Mouse (Mus musculus): Measurements from ENCODE around the gene Nicn1.
"Not testable (repeated sequence)": the region's sequence is repeated elsewhere in the genome, so short reads cannot be mapped to it uniquely, and the experiment has no call there.

Nicn1 gene

DNA sequence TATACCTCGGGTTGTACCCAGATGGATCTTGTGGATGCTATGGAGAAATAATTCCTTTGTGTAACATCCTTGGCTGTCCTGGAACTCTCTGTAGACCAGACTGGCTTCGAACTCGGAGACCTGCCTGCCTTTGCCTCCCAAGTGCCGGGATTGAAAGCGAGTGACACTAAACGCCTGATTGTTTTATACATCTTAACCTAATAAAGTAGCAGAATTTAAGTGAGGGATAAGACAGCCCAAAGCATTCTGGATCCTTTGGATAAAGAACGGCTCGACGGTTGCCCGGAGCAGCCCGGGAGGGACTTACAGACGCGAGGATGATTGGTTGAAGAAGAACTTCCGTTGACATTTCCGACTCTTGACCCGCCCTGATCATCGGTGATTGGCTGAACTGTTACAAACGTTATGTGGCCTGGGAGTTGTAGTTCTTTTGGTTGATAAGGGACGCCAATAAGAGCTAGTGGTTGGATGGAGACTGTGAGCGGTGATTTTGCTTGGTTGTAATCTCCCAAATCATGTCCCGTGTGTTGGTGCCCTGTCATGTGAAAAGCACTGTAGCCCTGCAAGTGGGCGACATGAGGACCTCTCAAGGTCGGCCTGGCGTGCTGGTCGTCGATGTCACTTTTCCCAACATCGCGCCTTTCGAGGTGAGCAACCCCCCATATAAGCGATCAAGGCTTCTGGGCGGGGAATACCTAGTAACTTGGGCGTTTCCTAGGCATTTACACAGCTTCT lies at the start of gene Nicn1:
Nicn1 (plus strand) TSS at position 414 of the 735 bp plus-strand sequence.
- DNase-seq (ENCODE audit: low spot score) = peak; percentile 73

DNA sequence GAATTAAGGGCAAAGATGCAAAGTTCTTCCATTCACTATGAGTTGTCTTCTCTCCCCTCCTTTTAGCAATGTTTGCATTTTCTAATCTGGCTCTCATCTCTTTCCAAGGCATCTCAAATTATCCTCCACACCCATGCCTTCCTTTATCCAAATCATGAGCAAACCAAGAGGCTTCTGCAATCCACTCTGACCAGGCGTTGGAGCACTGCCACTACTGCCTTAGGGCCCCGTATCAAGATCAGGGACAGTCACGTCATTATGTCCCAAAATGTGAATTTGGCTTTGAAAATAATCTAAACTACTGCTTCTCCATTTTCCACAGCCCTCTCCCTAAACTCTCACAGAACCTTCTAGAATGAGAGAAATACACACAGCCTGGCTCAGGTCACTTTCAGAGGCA lies 45.7 kb upstream of the Nicn1 start:
- no peak for DNase-seq (ENCODE audit: low spot score)

DNA sequence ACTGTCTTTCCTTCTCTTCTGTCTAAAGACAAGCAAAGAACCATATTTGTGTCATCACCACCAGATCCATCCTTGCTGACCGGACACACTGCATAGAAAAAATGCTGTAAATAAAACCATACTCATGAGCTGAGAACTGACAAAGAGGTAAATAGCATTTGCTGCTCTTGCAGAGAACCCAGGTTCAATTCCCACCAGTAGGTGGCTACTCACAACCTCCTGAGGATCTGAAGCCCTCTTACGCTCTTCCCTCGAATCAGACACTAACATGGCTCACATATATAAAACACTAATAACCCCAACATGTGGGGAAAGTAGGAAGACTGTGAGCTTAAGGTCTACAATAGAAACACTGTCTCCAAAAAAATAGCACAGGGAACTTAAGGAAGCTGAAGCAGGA lies 45.2 kb upstream of the Nicn1 start:
- no peak for DNase-seq (ENCODE audit: low spot score)

DNA sequence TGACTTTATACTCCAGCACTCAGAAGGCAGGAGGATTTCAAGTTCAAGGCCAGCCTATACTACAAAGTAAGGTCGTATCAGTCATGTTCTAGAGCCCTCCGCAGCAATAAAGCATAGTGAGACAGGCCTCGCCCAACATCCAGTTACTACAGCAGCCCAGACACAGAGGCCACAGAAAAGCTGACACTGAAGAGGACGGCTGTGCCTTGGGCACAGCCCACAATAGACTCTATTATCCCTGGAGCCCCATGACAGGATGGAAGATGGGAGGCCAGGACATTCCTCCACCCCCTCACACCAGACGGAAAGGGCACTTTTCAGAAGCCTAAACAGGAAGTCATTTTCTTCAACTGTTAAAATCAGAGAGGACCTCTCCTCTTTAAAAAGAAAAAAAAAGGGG lies 41.3 kb upstream of the Nicn1 start:
- no peak for DNase-seq (ENCODE audit: low spot score)

DNA sequence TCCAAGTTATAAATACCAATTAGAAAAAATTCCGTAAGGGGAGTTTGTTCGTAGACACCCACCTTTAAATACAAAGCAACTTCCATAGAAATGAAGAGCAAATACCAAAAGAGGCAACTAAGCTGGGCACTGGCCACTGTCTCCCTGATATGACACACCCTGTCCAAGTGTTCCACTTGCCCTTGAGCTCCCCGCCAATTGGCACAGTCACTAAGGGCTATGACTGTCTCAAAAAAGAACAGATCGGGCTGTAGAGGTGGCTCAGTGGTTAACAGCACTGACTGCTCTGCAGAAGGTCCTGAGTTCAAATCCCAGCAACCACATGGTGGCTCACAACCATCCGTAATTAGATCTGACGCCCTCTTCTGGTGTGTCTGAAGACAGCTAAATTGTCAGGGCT lies 38.4 kb upstream of the Nicn1 start:
- no peak for DNase-seq (ENCODE audit: low spot score)

DNA sequence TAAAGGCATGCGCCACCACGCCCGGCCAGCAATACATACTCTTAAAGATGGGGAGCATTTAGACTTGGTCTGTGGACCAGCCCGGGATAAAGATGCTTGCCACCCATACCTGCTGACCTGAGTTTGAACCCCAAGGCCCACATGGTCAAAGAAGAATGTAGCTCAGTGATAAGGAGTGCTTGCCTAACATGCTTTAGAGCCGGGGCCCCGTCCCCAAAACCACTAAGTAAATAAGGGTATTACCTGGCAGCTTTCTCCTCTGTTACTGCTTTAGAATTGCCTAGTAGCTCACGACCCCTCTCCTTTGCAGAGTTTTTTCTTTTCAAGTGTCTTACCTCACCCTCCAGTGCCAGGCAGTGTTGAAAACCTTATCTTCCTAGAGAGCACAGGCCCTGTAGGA lies 37.5 kb upstream of the Nicn1 start:
- DNase-seq (ENCODE audit: low spot score) = no peak

DNA sequence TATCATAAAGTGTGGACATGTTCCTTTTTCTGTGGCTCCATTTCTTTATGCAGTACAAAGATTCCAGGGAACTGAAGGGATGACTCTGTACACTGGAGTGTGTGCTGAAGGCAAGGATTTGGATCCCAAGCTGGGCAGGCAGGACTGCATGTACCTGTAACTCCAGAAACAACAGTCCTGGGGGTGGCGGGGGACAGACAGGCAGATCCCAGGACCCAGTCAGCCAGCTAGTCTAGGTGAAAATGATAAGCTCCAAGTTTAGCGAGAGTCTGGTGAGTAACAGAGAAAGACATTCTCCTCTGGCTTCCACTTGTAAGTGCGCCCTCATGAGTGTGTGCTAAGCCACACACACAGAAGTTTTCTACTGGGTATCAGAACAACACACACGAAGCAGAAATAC lies 29.7 kb upstream of the Nicn1 start:
- no peak for DNase-seq (ENCODE audit: low spot score)

DNA sequence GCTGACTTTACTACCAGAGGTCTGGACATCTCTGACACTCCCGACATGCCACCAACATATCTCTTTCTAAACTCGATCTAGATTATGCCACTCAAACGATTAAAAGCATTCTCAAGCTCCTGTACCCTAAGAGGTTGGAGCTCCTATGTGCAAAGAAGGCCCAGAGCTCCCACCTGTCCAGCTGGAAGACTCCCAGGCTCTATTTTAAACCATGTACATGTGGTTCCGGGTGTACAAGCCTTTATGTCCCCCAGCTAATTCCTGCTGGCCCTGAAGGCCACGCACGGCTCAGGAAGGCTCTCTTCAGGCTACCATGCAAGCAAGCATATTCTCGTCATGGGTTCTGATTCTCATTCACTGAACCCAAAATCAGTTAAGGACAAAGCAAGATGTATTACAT lies 28.4 kb upstream of the Nicn1 start:
- DNase-seq (ENCODE audit: low spot score) = no peak

DNA sequence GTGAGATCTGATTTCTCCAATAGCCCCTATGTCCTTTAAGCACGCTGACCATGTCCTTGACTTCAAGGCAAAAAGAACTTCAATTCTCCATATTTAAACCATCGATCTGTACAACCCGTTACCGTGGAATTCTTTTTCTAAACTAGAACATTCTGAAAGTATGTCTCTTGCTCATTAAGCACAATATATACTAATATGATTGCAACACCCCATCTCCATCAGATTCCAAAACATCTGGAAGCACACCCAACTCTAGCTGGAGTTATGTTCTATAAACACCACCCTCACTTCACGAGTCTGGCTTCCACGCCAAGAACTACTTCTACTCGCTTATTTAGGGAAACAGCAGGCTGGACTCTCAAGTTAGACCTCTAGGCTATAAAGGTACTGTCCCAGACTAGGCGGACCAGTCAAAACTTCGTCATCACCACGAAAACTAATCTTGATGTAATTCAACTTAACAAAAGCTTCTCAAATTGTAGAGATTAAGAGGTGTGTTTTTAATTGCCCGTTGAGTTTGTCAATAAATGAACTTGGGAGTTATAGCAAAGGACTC lies 27.7 kb upstream of the Nicn1 start:
- DNase-seq (ENCODE audit: low spot score) = no peak

DNA sequence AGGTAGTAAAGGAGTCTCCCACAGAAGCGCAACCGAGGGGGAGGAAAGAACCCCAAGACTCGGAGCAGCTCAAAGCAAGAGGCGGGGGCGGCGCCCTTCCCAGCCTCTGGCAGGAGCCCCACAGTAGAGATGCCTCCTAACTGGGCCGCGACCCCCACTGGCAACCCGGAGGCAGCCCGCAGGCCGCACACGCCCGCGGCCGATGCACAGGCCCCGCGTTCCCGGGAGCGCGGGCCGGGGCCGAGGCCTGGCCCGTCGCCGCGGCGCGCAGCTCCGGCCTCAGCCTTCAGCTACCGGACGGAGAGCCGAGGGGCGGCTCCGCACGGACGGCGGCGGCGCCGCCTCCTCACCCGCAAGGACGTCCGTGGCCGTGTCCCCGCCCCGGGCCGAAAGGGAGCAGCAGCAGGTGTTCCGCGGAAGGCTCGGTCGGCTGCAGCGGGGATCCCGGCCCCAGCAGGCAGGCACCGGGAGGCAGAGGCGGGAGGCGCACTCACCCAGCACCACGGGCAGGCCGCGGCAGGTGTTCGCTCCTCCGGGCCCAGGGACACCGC lies 27.0 kb upstream of the Nicn1 start:
- DNase-seq (ENCODE audit: low spot score) = no peak

DNA sequence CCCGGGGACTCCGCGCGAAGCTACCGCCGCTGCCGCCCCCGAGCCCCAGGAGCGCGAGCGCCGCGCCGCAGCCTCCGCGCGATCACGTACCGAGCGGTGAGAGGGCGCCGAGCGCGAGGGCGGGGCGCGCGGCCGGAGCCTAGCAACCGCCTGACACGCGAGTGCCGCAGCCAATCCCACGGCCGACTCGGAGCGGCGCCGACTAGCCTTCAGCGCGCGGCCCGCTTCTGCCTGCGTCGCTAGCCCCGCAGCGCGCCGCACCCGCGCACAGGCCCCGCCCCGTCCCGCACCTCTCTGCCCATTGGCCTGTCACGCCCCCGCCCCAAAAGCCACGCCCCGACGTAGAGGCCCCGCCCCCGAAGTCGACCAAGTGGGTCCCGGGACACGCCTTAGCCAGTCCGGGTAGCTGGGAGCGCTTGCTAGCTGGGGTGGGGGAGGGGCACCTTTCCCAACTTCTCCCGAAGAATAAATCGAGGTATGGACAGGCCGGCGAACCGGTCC lies 26.5 kb upstream of the Nicn1 start, which contains the start of gene Dag1:
Dag1 (minus strand) TSS at position 269 of the 501 bp plus-strand sequence.
- DNase-seq (ENCODE audit: low spot score) = peak; percentile 99

DNA sequence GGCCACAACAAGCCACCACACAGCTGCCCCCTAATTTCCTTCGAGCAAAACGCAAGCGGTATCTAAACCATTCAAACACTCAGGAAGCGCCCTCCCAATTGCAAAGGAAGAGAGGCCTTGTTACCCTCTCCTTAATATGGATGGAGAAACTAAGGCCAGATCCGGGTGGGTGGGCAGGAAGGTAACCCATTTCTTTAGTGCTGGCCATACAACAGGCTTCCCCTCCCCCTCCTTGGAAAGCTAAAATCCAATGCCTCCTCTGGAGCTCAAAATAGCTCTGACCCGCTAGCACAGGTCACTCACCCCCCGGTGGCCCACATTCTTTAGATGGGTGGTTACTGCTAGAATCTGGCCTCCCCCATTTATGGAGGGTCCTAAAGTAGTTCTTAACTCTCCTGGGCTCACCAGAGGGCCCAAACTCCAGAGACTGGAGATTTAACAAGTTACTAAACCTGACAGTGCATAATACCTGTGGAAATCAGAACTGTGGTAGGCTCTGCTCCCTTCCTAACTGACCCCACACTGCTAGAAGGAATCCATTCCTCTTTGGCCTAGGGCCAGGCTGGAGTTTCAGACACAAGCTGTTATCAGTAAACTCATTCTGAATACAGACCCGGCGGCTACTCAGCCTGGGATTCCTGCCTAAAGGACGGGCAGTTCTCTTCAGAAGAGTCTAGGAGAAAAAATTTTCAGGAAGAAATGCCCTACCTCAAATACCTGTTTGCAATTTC lies 25.9 kb upstream of the Nicn1 start:
- peak; percentile 39 for DNase-seq (ENCODE audit: low spot score)

DNA sequence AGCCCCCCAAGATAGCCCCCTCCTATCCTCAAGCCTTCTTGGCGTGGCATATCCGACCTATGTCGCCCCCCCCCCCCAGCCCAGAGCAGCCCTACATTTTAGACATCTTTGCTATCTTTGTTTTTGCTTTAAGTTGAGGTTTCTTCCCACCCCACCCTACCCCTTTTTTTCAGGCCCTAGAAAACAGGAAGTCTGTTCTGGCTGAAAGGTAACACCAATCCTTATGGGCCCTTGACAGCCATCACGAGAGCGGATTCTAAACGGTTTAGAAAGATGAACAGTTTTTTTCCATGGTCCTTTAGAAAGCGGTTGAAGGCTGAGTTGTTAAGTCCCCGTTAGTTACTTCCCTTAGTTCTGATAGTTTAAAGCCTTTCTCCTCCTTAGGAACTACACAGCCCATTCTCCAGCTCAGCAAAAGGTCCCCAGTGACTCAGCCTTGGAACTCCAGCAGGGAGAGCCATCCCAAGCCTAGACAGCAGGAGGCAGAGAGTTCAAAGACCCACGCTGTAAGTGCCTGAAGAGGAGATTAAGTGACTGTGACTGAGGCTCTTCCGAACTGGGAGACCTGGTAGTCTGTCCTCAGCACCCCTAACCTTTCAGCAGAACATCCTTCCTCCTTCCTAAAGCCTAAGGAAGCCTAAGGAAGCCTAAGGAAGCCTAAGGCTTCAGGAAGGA lies 23.8 kb upstream of the Nicn1 start:
- no peak for DNase-seq (ENCODE audit: low spot score)

DNA sequence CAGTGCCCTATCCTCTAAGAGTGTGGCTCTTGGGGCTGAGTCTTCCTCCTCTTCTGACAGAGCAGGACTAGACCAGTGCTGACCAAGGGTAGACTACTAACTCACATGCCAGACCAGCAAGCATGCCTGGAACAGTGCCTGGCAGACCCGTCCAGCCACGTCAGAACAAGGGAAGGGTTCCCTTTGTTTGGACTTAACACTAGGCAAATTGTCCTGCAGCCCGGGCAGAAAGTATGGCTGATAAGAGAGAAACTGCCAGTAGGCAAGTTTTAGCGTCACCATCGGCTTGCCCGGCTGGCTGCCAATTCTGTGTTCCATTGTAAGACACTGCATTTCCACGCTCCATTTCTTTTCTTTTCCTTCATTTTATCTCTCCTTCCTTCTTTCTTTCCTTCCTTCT lies 22.5 kb upstream of the Nicn1 start:
- peak; percentile 33 for DNase-seq (ENCODE audit: low spot score)

DNA sequence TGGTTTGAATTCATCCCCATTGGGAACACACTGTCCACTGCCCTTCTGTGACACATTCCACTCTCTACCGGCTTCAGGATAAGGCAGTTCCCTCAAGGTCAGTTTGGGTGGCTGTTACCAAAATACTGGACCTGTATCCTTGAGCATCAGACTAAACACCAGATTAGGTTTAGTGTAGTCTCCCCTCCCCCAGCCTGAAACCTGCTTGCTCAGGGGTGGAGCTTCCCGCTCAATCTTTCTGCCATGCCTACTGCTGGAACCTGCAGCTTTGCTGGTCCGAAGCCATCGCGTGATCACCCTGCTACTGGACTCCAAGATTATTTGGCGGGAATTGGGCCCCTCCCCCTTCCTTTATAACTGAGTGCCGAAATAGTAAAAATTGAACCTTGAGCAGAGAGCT lies 21.5 kb upstream of the Nicn1 start:
- DNase-seq (ENCODE audit: low spot score) = not testable (repeated sequence)

DNA sequence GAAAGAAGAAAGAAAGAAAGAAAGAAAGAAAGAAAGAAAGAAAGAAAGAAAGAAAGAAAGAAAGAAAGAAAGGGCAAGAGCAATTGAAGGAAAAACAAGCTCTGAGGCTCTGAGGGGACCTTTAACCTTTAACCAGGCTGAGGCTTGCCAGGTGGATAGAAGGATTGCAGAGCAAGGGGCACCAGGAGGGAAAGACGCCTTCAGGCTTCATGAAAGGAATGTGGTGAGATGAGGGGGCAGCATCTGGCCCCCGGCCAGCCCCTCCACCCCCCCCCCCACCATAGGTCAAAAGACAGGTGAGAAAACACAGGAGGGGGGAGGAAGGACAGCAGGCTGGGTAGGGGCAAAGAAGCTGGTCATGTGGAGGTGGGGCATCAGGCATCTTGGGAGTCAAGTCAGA lies 18.3 kb upstream of the Nicn1 start:
- no peak for DNase-seq (ENCODE audit: low spot score)

DNA sequence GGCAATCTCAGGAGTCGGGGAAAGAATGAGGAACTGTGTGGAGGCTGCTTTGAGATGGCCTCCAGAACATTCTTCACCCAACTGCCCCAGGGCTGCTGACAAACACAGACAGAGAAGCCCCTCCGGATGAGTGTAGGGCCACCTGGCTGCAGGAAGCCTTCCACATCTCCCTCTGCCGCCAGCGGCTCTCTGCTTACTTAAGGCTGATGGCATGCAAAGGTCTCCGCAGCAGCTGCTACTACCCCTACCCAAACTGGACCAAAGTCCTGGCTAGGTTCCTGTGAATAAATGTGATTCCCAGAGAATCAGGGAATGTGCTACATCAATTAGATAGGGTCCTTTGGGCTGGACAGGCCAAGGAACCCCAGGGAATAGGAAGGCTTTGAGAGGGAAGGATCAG lies 17.5 kb upstream of the Nicn1 start:
- DNase-seq (ENCODE audit: low spot score) = no peak

DNA sequence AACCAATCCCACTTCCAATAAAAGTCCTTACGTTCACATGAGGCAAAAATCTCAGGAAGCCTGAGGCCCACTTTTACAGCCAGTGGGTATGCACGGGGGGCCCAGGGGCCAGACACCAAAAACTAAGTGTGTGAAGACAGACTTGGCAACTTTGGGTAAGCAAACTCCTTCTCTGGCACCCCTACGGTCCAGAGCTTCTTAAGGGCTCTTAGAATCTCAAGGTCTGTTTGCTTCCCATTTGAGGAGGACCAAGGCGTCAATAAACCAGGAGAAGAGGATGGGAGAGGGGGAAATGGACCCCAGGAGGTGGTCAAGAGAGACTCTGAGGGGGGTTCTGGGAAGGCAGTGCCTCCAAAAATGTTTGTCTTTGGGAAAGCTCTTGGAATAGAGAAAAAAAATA lies 16.7 kb upstream of the Nicn1 start:
- DNase-seq (ENCODE audit: low spot score) = no peak

DNA sequence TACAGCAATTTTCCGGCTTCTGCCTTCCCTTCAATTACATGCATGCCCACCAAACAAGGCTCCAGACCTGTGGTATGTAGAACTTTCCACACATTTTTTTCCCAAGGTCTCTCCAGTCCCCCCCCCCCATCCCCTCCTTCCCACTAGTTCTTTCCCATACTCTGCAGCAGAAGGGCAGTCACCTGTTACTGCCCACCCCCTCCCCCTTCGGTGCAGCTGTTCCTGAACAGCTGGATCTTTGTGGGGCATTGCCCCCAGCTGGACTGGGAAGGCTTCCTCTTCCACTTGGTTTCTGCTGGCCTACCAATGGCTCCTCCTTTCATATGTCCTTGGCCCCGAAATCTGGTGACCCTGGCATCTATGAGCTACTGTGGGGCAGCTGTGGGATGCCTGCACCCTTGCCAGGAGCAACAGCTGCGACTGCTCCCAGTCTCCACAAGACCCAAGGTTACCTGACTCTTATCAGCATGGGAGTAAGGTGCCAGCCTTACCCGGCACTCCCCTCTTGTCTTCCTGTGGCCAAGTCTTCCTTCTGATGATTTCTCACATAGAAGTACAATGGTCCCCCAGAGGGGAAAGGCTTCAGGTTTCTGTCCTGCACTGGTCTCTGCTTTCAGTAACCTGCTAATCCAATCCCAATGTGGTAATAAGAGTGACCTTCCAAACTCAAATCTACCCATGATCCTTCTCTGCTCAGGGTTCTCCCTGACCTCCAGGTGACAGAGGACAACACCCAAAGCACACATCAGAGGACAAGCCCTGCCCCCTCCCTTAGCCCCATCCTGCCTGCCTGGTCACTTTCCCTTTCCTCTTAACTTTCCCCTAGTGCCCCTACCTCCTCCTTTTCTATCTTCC lies 15.5 kb upstream of the Nicn1 start:
- DNase-seq (ENCODE audit: low spot score) = no peak

DNA sequence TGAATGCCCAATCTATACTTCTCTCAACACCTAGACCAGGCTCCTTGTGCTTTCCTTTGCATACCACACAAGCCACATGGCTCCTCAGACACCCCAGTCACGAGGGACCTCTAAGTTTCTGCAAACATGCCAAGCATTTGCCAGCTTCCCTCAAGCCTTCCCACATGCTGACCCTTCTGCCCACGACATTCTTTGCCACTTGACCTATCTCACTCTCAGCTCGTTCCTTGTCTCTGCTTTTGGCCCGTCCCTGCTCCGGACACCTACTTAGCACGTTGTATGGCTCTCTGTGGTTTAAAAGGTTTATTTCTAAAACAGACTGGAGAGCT lies 14.9 kb upstream of the Nicn1 start:
- DNase-seq (ENCODE audit: low spot score) = no peak

DNA sequence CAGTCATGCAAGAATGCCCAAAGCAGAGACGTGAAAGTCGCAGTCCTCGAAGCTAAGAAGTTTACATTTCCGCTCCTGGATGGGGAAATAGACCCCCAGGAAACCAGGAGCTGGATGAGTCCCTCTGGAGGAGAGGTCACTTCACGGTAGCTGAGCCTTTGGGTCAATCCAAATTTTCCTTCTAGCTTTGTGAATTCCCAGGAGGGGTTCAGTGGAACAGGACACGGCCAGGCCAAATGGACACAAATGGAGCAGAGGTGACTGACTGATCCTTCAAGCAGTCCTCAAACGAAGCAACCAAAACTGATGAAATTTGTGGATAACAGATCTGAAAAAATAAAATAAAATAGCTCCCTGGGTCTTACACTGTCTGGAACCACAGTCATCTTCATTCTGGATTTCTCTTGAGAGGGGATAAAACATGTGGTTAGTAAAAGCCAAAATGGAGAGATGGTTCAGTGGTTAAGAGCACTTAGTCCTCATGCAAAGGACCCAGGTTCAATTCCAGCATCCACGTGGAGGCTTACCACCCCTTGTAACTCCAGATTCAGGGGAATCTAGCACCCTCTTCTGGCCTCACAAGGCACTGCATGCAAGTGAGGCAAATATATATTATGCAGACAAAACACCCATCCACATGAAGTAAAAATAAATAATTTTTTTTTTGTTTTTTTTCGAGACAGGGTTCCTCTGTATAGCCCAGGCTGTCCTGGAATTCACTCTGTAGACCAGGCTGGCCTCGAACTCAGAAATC lies 11.4 kb upstream of the Nicn1 start:
- no peak for DNase-seq (ENCODE audit: low spot score)
